Mouse (Mus musculus): ENCODE data around the gene Agap1.

The Agap1 gene

GRCm38 (mm10) chr1:89899036-89899435 lies 444.4 kb downstream of the Agap1 start:
- in situ Hi-C loops (cut with MboI, MseI): no loop called here

- in situ Hi-C loops (cut with MboI, MseI): no loop called here
Observed at GRCm38 (mm10) chr1:89899761-89900445, 445.3 kb downstream of the Agap1 start.

- in situ Hi-C loops (cut with MboI, MseI): no loop called here
Observed at GRCm38 (mm10) chr1:89901381-89901780, 446.8 kb downstream of the Agap1 start.

GRCm38 (mm10) chr1:89902236-89902635 lies 447.6 kb downstream of the Agap1 start:
- in situ Hi-C loops (cut with MboI, MseI): no loop called here

- in situ Hi-C loops (cut with MboI, MseI): no loop called here
Observed at GRCm38 (mm10) chr1:89902641-89903040, 448.0 kb downstream of the Agap1 start.

- in situ Hi-C loops (cut with MboI, MseI): no loop called here
Observed at GRCm38 (mm10) chr1:89909796-89910195, 455.2 kb downstream of the Agap1 start.

- in situ Hi-C loops (cut with MboI, MseI): no loop called here
Observed at GRCm38 (mm10) chr1:89912392-89912791, 457.8 kb downstream of the Agap1 start.

- in situ Hi-C loops (cut with MboI, MseI): no loop called here
Observed at GRCm38 (mm10) chr1:89913611-89914010, 459.0 kb downstream of the Agap1 start.

- in situ Hi-C loops (cut with MboI, MseI): no loop called here
Observed at GRCm38 (mm10) chr1:89918111-89918510, 463.5 kb downstream of the Agap1 start.

GRCm38 (mm10) chr1:89919206-89919605 lies 464.6 kb downstream of the Agap1 start:
- in situ Hi-C loops (cut with MboI, MseI): no loop called here

GRCm38 (mm10) chr1:89921806-89922205 lies 467.2 kb downstream of the Agap1 start:
- in situ Hi-C loops (cut with MboI, MseI): no loop called here

- in situ Hi-C loops (cut with MboI, MseI): no loop called here
Observed at GRCm38 (mm10) chr1:89922282-89922681, 467.7 kb downstream of the Agap1 start.

GRCm38 (mm10) chr1:89922883-89923641 lies 468.5 kb downstream of the Agap1 start:
- in situ Hi-C loops (cut with MboI, MseI): no loop called here

GRCm38 (mm10) chr1:89923642-89924020 lies 469.0 kb downstream of the Agap1 start:
- in situ Hi-C loops (cut with MboI, MseI): no loop called here

- in situ Hi-C loops (cut with MboI, MseI): no loop called here
Observed at GRCm38 (mm10) chr1:89925501-89926190, 471.0 kb downstream of the Agap1 start.

- in situ Hi-C loops (cut with MboI, MseI): no loop called here
Observed at GRCm38 (mm10) chr1:89926583-89927060, 472.0 kb downstream of the Agap1 start.

GRCm38 (mm10) chr1:89927061-89927661 lies 472.6 kb downstream of the Agap1 start:
- in situ Hi-C loops (cut with MboI, MseI): no loop called here

- in situ Hi-C loops (cut with MboI, MseI): no loop called here
Observed at GRCm38 (mm10) chr1:89928676-89929075, 474.1 kb downstream of the Agap1 start.

- in situ Hi-C loops (cut with MboI, MseI): no loop called here
Observed at GRCm38 (mm10) chr1:89929181-89929580, 474.6 kb downstream of the Agap1 start.

GRCm38 (mm10) chr1:89929721-89930505 lies 475.3 kb downstream of the Agap1 start:
- in situ Hi-C loops (cut with MboI, MseI): no loop called here

GRCm38 (mm10) chr1:89930551-89930950 lies 475.9 kb downstream of the Agap1 start:
- in situ Hi-C loops (cut with MboI, MseI): no loop called here

Measured in T-helper 1 cell (primary cell).